Mouse (Mus musculus): Measurements from ENCODE around the gene Bin2. TPM values are rescaled to one million over a fixed set of nuclear protein-coding genes. Genes with fewer than 3 reads are reported as not detected.

Gene Bin2
- total RNA-seq, 2 experiments from 2014 or later, result 4.0 to 4.8 TPM

- no peak for DNase-seq (ENCODE audit: low spot score in 2 of 2)
These were observed 15.1 kb downstream of the Bin2 start for GRCm38 (mm10) chr15:100654271-100654670.

- no peak for DNase-seq (ENCODE audit: low spot score in 2 of 2)
These were observed 17.7 kb downstream of the Bin2 start for GRCm38 (mm10) chr15:100651610-100652009.

GRCm38 (mm10) chr15:100650111-100650510 lies 19.2 kb downstream of the Bin2 start:
- no peak for DNase-seq (ENCODE audit: low spot score in 2 of 2)

GRCm38 (mm10) chr15:100646161-100646560 lies 23.2 kb downstream of the Bin2 start:
- DNase-seq (ENCODE audit: low spot score in 2 of 2), result no peak

- no peak for DNase-seq (ENCODE audit: low spot score in 2 of 2)
These were observed 26.9 kb downstream of the Bin2 start for GRCm38 (mm10) chr15:100642451-100642850.

GRCm38 (mm10) chr15:100641226-100641810 lies 28.0 kb downstream of the Bin2 start:
- no peak for DNase-seq (ENCODE audit: low spot score in 2 of 2)

- no peak for DNase-seq (ENCODE audit: low spot score in 2 of 2)
These were observed 29.2 kb downstream of the Bin2 start for GRCm38 (mm10) chr15:100639972-100640750.

GRCm38 (mm10) chr15:100637661-100638060 lies 31.7 kb downstream of the Bin2 start:
- DNase-seq (ENCODE audit: low spot score in 2 of 2), result peak in 1 of 2 experiments; percentile 46

- DNase-seq (ENCODE audit: low spot score in 2 of 2), result no peak
These were observed 32.5 kb downstream of the Bin2 start, which contains the start of gene Smagp for GRCm38 (mm10) chr15:100636700-100637501. Smagp (minus strand) TSS chr15:100636940.

GRCm38 (mm10) chr15:100635851-100636645 lies 33.3 kb downstream of the Bin2 start:
- DNase-seq (ENCODE audit: low spot score in 2 of 2), result no peak

- no peak for DNase-seq (ENCODE audit: low spot score in 2 of 2)
These were observed 34.1 kb downstream of the Bin2 start for GRCm38 (mm10) chr15:100635239-100635638.

- no peak for DNase-seq (ENCODE audit: low spot score in 2 of 2)
These were observed 36.0 kb downstream of the Bin2 start for GRCm38 (mm10) chr15:100633341-100633740.

GRCm38 (mm10) chr15:100632323-100632722 lies 37.0 kb downstream of the Bin2 start:
- DNase-seq (ENCODE audit: low spot score in 2 of 2), result no peak

- DNase-seq (ENCODE audit: low spot score in 2 of 2), result no peak
These were observed 37.7 kb downstream of the Bin2 start for GRCm38 (mm10) chr15:100631454-100632170.

- no peak for DNase-seq (ENCODE audit: low spot score in 2 of 2)
These were observed 39.2 kb downstream of the Bin2 start for GRCm38 (mm10) chr15:100630126-100630525.

GRCm38 (mm10) chr15:100628797-100629196 lies 40.6 kb downstream of the Bin2 start:
- DNase-seq (ENCODE audit: low spot score in 2 of 2), result no peak

- no peak for DNase-seq (ENCODE audit: low spot score in 2 of 2)
These were observed 41.5 kb downstream of the Bin2 start for GRCm38 (mm10) chr15:100627774-100628370.

- no peak for DNase-seq (ENCODE audit: low spot score in 2 of 2)
These were observed 42.1 kb downstream of the Bin2 start for GRCm38 (mm10) chr15:100627287-100627686.

GRCm38 (mm10) chr15:100624435-100624834 lies 44.9 kb downstream of the Bin2 start:
- no peak for DNase-seq (ENCODE audit: low spot score in 2 of 2)

GRCm38 (mm10) chr15:100623754-100624153 lies 45.6 kb downstream of the Bin2 start:
- DNase-seq (ENCODE audit: low spot score in 2 of 2), result no peak
